Mouse (Mus musculus) adrenal gland, adult 2 months (tissue): ENCODE results near the gene Khdc1a. TPM values are rescaled to one million over a fixed set of nuclear protein-coding genes. Genes with fewer than 3 reads are reported as not detected.
"Not testable (repeated sequence)": the region's sequence is repeated elsewhere in the genome, so short reads cannot be mapped to it uniquely, and the experiment has no call there.

Experiments
- DNase-seq: peaks from one replicate; pipeline ENCODE4 v3.0.0; 2021
- long read RNA-seq: library from polyadenylated mRNA; stranded (forward); transcript quantifications from one replicate; pipeline ENCODE4 v2.0.0, GENCODE M21; 2021
- polyA plus RNA-seq: library from polyadenylated mRNA; depleted of rRNA; stranded (reverse); fragments of >200 nt; gene quantifications from 2 replicates; pipeline ENCODE4 v1.2.3, GENCODE M21; 2012; rRNA removed
- total RNA-seq, 2 experiments: library from RNA; stranded (reverse); gene quantifications; 2 replicates each; pipeline ENCODE4 v1.2.3; 2021

The Khdc1a gene
- total RNA-seq: not detected
- not detected in 2 replicates for polyA plus RNA-seq
- long read RNA-seq: 0 reads

GRCm38 (mm10) chr1:21349341-21349740 is at the start of gene Khdc1a:
Gene Khdc1a, plus strand, starts transcription at chr1:21349641.
- DNase-seq: no peak

- no peak for DNase-seq
Observed at GRCm38 (mm10) chr1:21299826-21300225, 49.6 kb upstream of the Khdc1a start.

GRCm38 (mm10) chr1:21301686-21302085 is 47.8 kb upstream of the Khdc1a start:
- no peak for DNase-seq

- DNase-seq: no peak
Observed at GRCm38 (mm10) chr1:21304174-21304573, 45.3 kb upstream of the Khdc1a start.

GRCm38 (mm10) chr1:21304646-21305045 is 44.8 kb upstream of the Khdc1a start:
- DNase-seq: peak; percentile 4

- no peak for DNase-seq
Observed at GRCm38 (mm10) chr1:21305443-21305842, 44.0 kb upstream of the Khdc1a start.

GRCm38 (mm10) chr1:21314336-21314735 is 35.1 kb upstream of the Khdc1a start:
- DNase-seq: no peak

GRCm38 (mm10) chr1:21315756-21316155 is 33.7 kb upstream of the Khdc1a start:
- DNase-seq: no peak

- DNase-seq: no peak
Observed at GRCm38 (mm10) chr1:21316305-21316704, 33.1 kb upstream of the Khdc1a start.

- no peak for DNase-seq
Observed at GRCm38 (mm10) chr1:21318202-21318601, 31.2 kb upstream of the Khdc1a start.

- not testable (repeated sequence) for DNase-seq
Observed at GRCm38 (mm10) chr1:21320271-21320670, 29.2 kb upstream of the Khdc1a start.

- DNase-seq: no peak
Observed at GRCm38 (mm10) chr1:21321656-21322055, 27.8 kb upstream of the Khdc1a start.

GRCm38 (mm10) chr1:21323996-21324574 is 25.4 kb upstream of the Khdc1a start:
- no peak for DNase-seq

GRCm38 (mm10) chr1:21324633-21325032 is 24.8 kb upstream of the Khdc1a start:
- DNase-seq: no peak

- no peak for DNase-seq
Observed at GRCm38 (mm10) chr1:21326733-21327132, 22.7 kb upstream of the Khdc1a start.

- DNase-seq: not testable (repeated sequence)
Observed at GRCm38 (mm10) chr1:21331161-21331560, 18.3 kb upstream of the Khdc1a start.

- no peak for DNase-seq
Observed at GRCm38 (mm10) chr1:21333222-21333973, 16.0 kb upstream of the Khdc1a start.

- no peak for DNase-seq
Observed at GRCm38 (mm10) chr1:21335836-21336235, 13.6 kb upstream of the Khdc1a start.

- no peak for DNase-seq
Observed at GRCm38 (mm10) chr1:21340745-21341144, 8.7 kb upstream of the Khdc1a start.

GRCm38 (mm10) chr1:21344253-21344652 is 5.2 kb upstream of the Khdc1a start:
- peak; percentile 41 for DNase-seq

- not testable (repeated sequence) for DNase-seq
Observed at GRCm38 (mm10) chr1:21344752-21345151, 4.7 kb upstream of the Khdc1a start.

GRCm38 (mm10) chr1:21368031-21368430 is 18.6 kb downstream of the Khdc1a start, which contains the start of gene Khdc1c:
Gene Khdc1c, plus strand, starts transcription at chr1:21368331.
- not testable (repeated sequence) for DNase-seq

GRCm38 (mm10) chr1:21383256-21383655 is 33.8 kb downstream of the Khdc1a start, which contains the start of gene Khdc1b:
Gene Khdc1b, plus strand, starts transcription at chr1:21383556.
- no peak for DNase-seq
